Mouse (Mus musculus) MEL (cell line): Measurements from ENCODE around the gene Nrtn. TPM values are rescaled to one million over a fixed set of nuclear protein-coding genes. Genes with fewer than 3 reads are reported as not detected.

ENCODE experiments used
- DNase-seq: peaks from one replicate; pipeline ENCODE4 v3.0.0; 2011; ENCODE audit warnings: low read depth, low spot score
- H3K27ac ChIP-seq: 2 replicates; pipeline ENCODE4 v1.5.1; 2012; ENCODE audit warnings: low read depth, mild to moderate bottlenecking, control low read depth, low read length, moderate library complexity; ENCODE audit not compliant: control insufficient read depth
- H3K27me3 ChIP-seq, 2 experiments: fragments of 150-350 bp in 1 of 2; sonication (generic) in 1 of 2; 2 replicates each; pipeline ENCODE4 v1.6.1; 2012; ENCODE audit warnings: low read length in 2 of 2, mild to moderate bottlenecking in 2 of 2, improper control_type of control experiment in 1 of 2, moderate library complexity in 1 of 2; ENCODE audit not compliant: insufficient read depth in 2 of 2, control insufficient read depth in 1 of 2
- H3K36me3 ChIP-seq, 2 experiments: 2 replicates each; pipeline ENCODE4 v1.6.1; 2012 to 2014; ENCODE audit warnings: low read length in 2 of 2, improper control_type of control experiment in 1 of 2, inconsistent platforms in 1 of 2, mild to moderate bottlenecking in 1 of 2; ENCODE audit not compliant: insufficient read depth in 2 of 2, control insufficient read depth in 1 of 2
- H3K4me1 ChIP-seq, 2 experiments: fragments of 150-350 bp in 1 of 2; sonication (generic) in 1 of 2; 2 replicates each; pipeline ENCODE4 v1.6.1; 2012; ENCODE audit warnings: low read length in 2 of 2, improper control_type of control experiment in 1 of 2, mild to moderate bottlenecking in 1 of 2; ENCODE audit not compliant: insufficient read depth in 2 of 2, control insufficient read depth in 1 of 2
- H3K4me3 ChIP-seq, 2 experiments: fragments of 150-350 bp in 1 of 2; sonication (generic) in 1 of 2; 2 replicates each; pipeline ENCODE4 v1.5.1; 2012; ENCODE audit warnings: low read depth in 2 of 2, low read length in 2 of 2, mild to moderate bottlenecking in 2 of 2, moderate library complexity in 2 of 2, control low read depth in 1 of 2, improper control_type of control experiment in 1 of 2; ENCODE audit not compliant: control insufficient read depth in 1 of 2, insufficient read depth in 1 of 2
- H3K79me2 ChIP-seq: 2 replicates; pipeline ENCODE4 v1.6.1; 2012; ENCODE audit warnings: mild to moderate bottlenecking, low read length, moderate library complexity; ENCODE audit not compliant: control insufficient read depth, poor library complexity, insufficient read depth
- H3K9ac ChIP-seq: 2 replicates; pipeline ENCODE4 v1.6.1; 2012; ENCODE audit warnings: low read depth, mild to moderate bottlenecking, control low read depth, low read length, moderate library complexity; ENCODE audit not compliant: control insufficient read depth, poor library complexity, severe bottlenecking
- H3K9me3 ChIP-seq: fragments of 150-350 bp; sonication (generic); replicated peaks from 2 replicates; pipeline ENCODE4 v1.6.1; 2012; ENCODE audit warnings: mild to moderate bottlenecking, low read length, improper control_type of control experiment, moderate library complexity; ENCODE audit not compliant: insufficient read depth
- BHLHE40 ChIP-seq: IDR thresholded peaks from 2 replicates; pipeline ENCODE4 v1.6.1; 2012; ENCODE audit warnings: low read depth, mild to moderate bottlenecking, inconsistent platforms, low read length, improper control_type of control experiment, borderline replicate concordance
- CTCF ChIP-seq, 3 experiments: IDR thresholded peaks in 2 of 3; conservative IDR thresholded peaks in 1 of 3; 2 replicates each; pipeline ENCODE4 v1.5.1; 2011 to 2012; ENCODE audit warnings: low read length in 3 of 3, low read depth in 2 of 3, mild to moderate bottlenecking in 2 of 3, improper control_type of control experiment in 1 of 3, inconsistent platforms in 1 of 3, mixed read lengths in 1 of 3, moderate library complexity in 1 of 3; ENCODE audit not compliant: control insufficient read depth in 1 of 3, insufficient read depth in 1 of 3, poor library complexity in 1 of 3, severe bottlenecking in 1 of 3
- ELF1 ChIP-seq: IDR thresholded peaks from 2 replicates; pipeline ENCODE4 v1.6.1; 2014; ENCODE audit warnings: low read depth, mild to moderate bottlenecking, inconsistent platforms, low read length, improper control_type of control experiment, moderate library complexity
- EP300 ChIP-seq, 2 experiments: IDR thresholded peaks; 2 replicates each; pipeline ENCODE4 v1.6.1; 2011; ENCODE audit warnings: improper control_type of control experiment in 2 of 2, low read length in 2 of 2, low read depth in 1 of 2, mild to moderate bottlenecking in 1 of 2
- ETS1 ChIP-seq: IDR thresholded peaks from 2 replicates; pipeline ENCODE4 v1.6.1; 2012; ENCODE audit warnings: low read depth, mild to moderate bottlenecking, inconsistent platforms, low read length, improper control_type of control experiment, moderate library complexity
- JUND ChIP-seq: IDR thresholded peaks from 2 replicates; pipeline ENCODE4 v1.6.1; 2011; ENCODE audit warnings: low read depth, mild to moderate bottlenecking, improper control_type of control experiment, low read length
- KAT2A ChIP-seq: conservative IDR thresholded peaks from 2 replicates; pipeline ENCODE4 v1.6.1; 2012; ENCODE audit warnings: low read depth, low read length, improper control_type of control experiment, inconsistent platforms
- MAX ChIP-seq: IDR thresholded peaks from 2 replicates; pipeline ENCODE4 v1.6.1; 2011; ENCODE audit warnings: low read length, improper control_type of control experiment
- MAZ ChIP-seq: IDR thresholded peaks from 2 replicates; pipeline ENCODE4 v1.6.1; 2012; ENCODE audit warnings: low read depth, mild to moderate bottlenecking, inconsistent platforms, low read length, improper control_type of control experiment
- MEF2A ChIP-seq: IDR thresholded peaks from 2 replicates; pipeline ENCODE4 v1.6.1; 2014; ENCODE audit warnings: low read depth, mild to moderate bottlenecking, inconsistent platforms, low read length, improper control_type of control experiment; ENCODE audit not compliant: poor library complexity, insufficient replicate concordance, severe bottlenecking; ENCODE audit errors: extremely low read depth
- POLR2A ChIP-seq, 2 experiments: IDR thresholded peaks; 2 replicates each; pipeline ENCODE4 v1.6.1; 2011 to 2012; ENCODE audit warnings: low read length in 2 of 2, mild to moderate bottlenecking in 2 of 2, control low read depth in 1 of 2, improper control_type of control experiment in 1 of 2, low read depth in 1 of 2, moderate library complexity in 1 of 2; ENCODE audit not compliant: control insufficient read depth in 1 of 2, insufficient read depth in 1 of 2, poor library complexity in 1 of 2
- RAD21 ChIP-seq: IDR thresholded peaks from 2 replicates; pipeline ENCODE4 v1.6.1; 2011; ENCODE audit warnings: mild to moderate bottlenecking, low read depth, low read length, improper control_type of control experiment
- SIN3A ChIP-seq: IDR thresholded peaks from 2 replicates; pipeline ENCODE4 v1.6.1; 2012; ENCODE audit warnings: low read length, improper control_type of control experiment, inconsistent platforms
- SMC3 ChIP-seq: IDR thresholded peaks from 2 replicates; pipeline ENCODE4 v1.6.1; 2011; ENCODE audit warnings: low read depth, low read length, improper control_type of control experiment
- TBP ChIP-seq: IDR thresholded peaks from 2 replicates; pipeline ENCODE4 v1.8.0; 2011; ENCODE audit warnings: low read depth, low read length, improper control_type of control experiment
- TCF12 ChIP-seq: IDR thresholded peaks from 2 replicates; pipeline ENCODE4 v1.6.1; 2014; ENCODE audit warnings: low read depth, mild to moderate bottlenecking, inconsistent platforms, low read length, improper control_type of control experiment, moderate library complexity
- UBTF ChIP-seq: IDR thresholded peaks from 2 replicates; pipeline ENCODE4 v1.6.1; 2012; ENCODE audit warnings: low read depth, mild to moderate bottlenecking, inconsistent platforms, low read length, improper control_type of control experiment, moderate library complexity, borderline replicate concordance; ENCODE audit not compliant: insufficient read depth
- USF1 ChIP-seq: IDR thresholded peaks from 2 replicates; pipeline ENCODE4 v1.6.1; 2014; ENCODE audit warnings: low read depth, mild to moderate bottlenecking, inconsistent platforms, low read length, improper control_type of control experiment, moderate library complexity
- ZNF384 ChIP-seq: IDR thresholded peaks from 2 replicates; pipeline ENCODE4 v1.6.1; 2012; ENCODE audit warnings: low read depth, mild to moderate bottlenecking, inconsistent platforms, low read length, improper control_type of control experiment
- polyA plus RNA-seq, 2 experiments: library from polyadenylated mRNA; stranded (reverse) in 1 of 2; unstranded in 1 of 2; fragments of >175 nt in 1 of 2; fragments of >200 nt in 1 of 2; gene quantifications; 2 replicates each; pipeline versions ENCODE4 v1.2.1 to v1.2.4; 2012; ENCODE audit warnings: low replicate concordance in 2 of 2, low read depth in 1 of 2; ENCODE audit not compliant: insufficient read length in 2 of 2, insufficient read depth in 1 of 2, missing spikeins in 1 of 2
- total RNA-seq: library from RNA; depleted of rRNA; stranded (reverse); fragments of 300-350 nt; gene quantifications from 2 replicates; pipeline ENCODE4 v1.2.3, GENCODE M21; 2012

The Nrtn gene
- total and polyA plus RNA-seq, 3 experiments = 10.9 to 11.8 TPM; not detected in 1

DNA sequence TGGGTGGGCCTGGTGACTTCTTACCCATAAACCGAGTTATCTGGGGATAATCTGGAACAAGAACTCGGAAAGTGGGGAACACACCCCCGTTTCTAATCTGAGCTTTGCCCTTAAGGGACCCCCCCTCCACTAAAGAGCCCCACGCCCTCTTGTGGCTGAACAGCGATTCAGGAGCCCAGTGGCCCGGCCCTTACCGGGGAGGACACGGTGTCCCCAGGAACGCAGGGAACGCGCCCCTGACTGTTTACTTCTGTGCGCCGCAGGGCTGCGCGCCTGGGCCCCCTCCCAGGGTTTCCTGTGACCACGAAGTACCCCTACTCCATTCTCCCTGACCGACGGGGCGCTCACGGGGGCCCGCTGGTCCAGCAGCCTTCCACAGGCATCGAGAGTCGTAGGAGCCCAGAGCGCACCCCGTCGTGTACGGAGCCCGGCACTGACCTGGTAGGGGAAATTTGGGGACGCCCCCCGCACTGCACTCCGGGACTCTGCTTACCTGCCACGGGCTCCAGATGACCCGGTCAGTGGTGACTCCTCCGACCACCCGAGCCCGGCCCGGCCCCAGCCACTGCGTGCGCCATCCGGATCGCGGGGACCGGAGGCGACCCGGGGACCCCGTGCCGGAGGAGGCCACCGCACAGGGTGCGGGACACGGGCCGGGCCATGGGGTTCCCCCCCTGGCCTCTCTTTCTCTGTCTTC lies 479 bp downstream of the Nrtn start:
- Histone ChIP-seq H3K27ac (no peak overlapping the region), H3K36me3 (peaks cover 0 to 3% of the 10 kb centered on the region in 2 experiments; a peak in 1 of 4 replicates), H3K27me3 (no peaks in the 10 kb centered on the region), H3K9ac (peak overlapping the region; percentile 67), H3K4me3 (peak overlapping the region; percentile 47 to 71), H3K9me3 (no peaks in the 10 kb centered on the region), H3K4me1 (peaks cover 0 to 14% of the 10 kb centered on the region in 2 experiments; a peak in 3 of 4 replicates), H3K79me2 (no peaks in the 10 kb centered on the region; the same call in 1 of the 2 replicates)
- TF ChIP-seq CTCF (IDR thresholded peaks at IDR 0.05 in 2 of 3, conservative IDR thresholded peaks at IDR 0.05 in 1 of 3; ENCODE audit: control insufficient read depth in 1 of 3, insufficient read depth in 1 of 3, low read depth in 2 of 3, low read length in 3 of 3, poor library complexity in 1 of 3, severe bottlenecking in 1 of 3) (peak; percentile 32 to 67 (median 55); a peak in 5 of 6 replicates), MAX (no peak), RAD21 (peak; percentile 28), KAT2A (no peak), MAZ (peak; percentile 85), ZNF384 (no peak), SMC3 (peak; percentile 45), BHLHE40 (no peak), UBTF (no peak)
- DNase-seq = peak; percentile 45

DNA sequence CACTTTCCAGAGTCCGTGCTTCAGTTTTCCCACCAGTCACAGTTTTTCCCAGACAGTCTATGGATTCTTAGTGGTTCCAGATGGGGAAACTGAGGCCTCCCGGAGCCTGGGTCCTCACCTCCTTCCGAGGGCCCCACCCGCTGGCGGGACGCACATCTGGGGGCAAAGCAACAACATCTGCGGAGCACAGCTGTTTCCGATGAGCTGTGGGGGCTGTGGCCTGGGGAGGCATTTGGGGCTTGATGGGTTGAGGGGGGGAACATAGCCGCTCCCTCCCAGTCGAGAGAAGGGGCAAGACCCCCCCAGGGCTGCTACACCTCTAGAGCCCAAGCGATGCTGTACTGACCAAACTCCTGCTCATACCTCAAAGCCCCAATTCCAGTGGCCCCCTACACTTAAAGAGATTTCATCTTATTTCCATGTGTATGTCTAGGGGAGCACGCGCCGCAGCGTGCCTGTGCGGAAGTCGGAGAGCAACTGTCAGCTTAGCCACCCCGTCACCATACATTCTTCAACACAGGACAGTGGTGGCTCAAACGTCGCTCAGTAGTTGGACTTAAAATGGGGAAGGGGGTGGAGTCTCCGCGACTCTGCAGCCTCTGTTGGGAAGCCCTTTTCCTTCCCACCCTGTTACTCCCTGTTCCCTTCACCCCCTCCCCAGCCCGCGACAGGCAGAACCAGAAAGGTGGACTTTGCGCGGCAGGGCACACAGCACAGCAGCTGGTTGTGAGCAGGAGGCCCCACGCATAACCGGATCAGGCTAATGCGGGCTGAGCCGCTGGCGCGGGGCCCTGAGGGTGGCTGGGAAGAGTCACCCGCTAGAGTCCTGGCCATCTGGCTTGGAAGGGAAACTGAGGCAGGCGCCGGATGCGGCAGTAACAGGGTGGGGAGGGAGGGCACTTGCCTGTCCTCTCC lies 2.8 kb downstream of the Nrtn start:
- no peaks in the 10 kb centered on the region for H3K27me3 ChIP-seq
- DNase-seq = no peak
- H3K4me1 ChIP-seq = peaks cover 0 to 5% of the 10 kb centered on the region in 2 experiments; a peak in 1 of 4 replicates
- H3K79me2 ChIP-seq = no peaks in the 10 kb centered on the region; the same call in 1 of the 2 replicates
- H3K36me3 ChIP-seq = peaks cover 0 to 3% of the 10 kb centered on the region in 2 experiments; a peak in 1 of 4 replicates
- H3K9ac ChIP-seq = no peak overlapping the region
- no peak overlapping the region for H3K27ac ChIP-seq
- H3K9me3 ChIP-seq = no peaks in the 10 kb centered on the region
- TF ChIP-seq MAZ (no peak), RAD21 (no peak), ETS1 (no peak), TBP (no peak), USF1 (no peak), ELF1 (no peak), TCF12 (no peak), EP300 (IDR thresholded peaks at IDR 0.05; ENCODE audit: low read depth in 1 of 2, low read length in 2 of 2) (no peak), JUND (no peak), SIN3A (no peak), MEF2A (no peak), POLR2A (IDR thresholded peaks at IDR 0.05; ENCODE audit: control insufficient read depth in 1 of 2, insufficient read depth in 1 of 2, low read depth in 1 of 2, low read length in 2 of 2, poor library complexity in 1 of 2) (no peak)
- no peak overlapping the region for H3K4me3 ChIP-seq
